Mouse (Mus musculus): Measurements from ENCODE around the gene Prss23. TPM values are rescaled to one million over a fixed set of nuclear protein-coding genes. Genes with fewer than 3 reads are reported as not detected.

Prss23 gene
- total and polyA plus RNA-seq, 3 experiments: 1.1 to 2.6 (median 1.3) TPM

GRCm38 (mm10) chr7:89539391-89539790, 12.4 kb upstream of the Prss23 start:
- Histone ChIP-seq H3K4me3 (replicated peaks in 1 of 3; ENCODE audit: low read depth in 2 of 3, low read length in 2 of 3, poor library complexity in 1 of 3) (no peak overlapping the region), H3K27ac (ENCODE audit: insufficient read depth, low read depth) (no peak overlapping the region), H3K79me2 (replicated peaks; ENCODE audit: control insufficient read depth, extremely low read depth, insufficient read depth, poor library complexity, severe bottlenecking) (no peaks in the 10 kb centered on the region), H3K9me3 (replicated peaks; ENCODE audit: low read length) (no peaks in the 10 kb centered on the region), H3K36me3 (replicated peaks in 1 of 2; ENCODE audit: control insufficient read depth in 1 of 2, insufficient read depth in 1 of 2, low read length in 1 of 2) (no peaks in the 10 kb centered on the region), H3K9ac (ENCODE audit: insufficient read depth, low read depth) (no peak overlapping the region), H3K27me3 (replicated peaks) (no peaks in the 10 kb centered on the region), H3K4me2 (ENCODE audit: insufficient read depth, low read depth, poor library complexity, severe bottlenecking) (no peak overlapping the region), H3K4me1 (ENCODE audit: control insufficient read depth in 1 of 2, insufficient read depth in 2 of 2) (peaks cover 3 to 19% of the 10 kb centered on the region in 2 experiments; a peak in 2 of 4 replicates)
- no peak for DNase-seq (ENCODE audit: extremely low read depth)
- TF ChIP-seq GABPA (IDR thresholded peaks at IDR 0.05; ENCODE audit: insufficient replicate concordance, low read depth, low read length) (no peak), KAT2A (IDR thresholded peaks at IDR 0.05; ENCODE audit: insufficient replicate concordance, low read length) (no peak), IRF4 (IDR thresholded peaks at IDR 0.05; ENCODE audit: low read depth, low read length) (no peak), SMC3 (IDR thresholded peaks at IDR 0.05; ENCODE audit: low read depth, low read length) (no peak), ETS1 (conservative IDR thresholded peaks at IDR 0.05; ENCODE audit: low read depth, low read length) (no peak), CTCF (conservative IDR thresholded peaks at IDR 0.05 in 1 of 2, IDR thresholded peaks at IDR 0.05 in 1 of 2; ENCODE audit: low read depth in 2 of 2, low read length in 2 of 2) (no peak), JUND (conservative IDR thresholded peaks at IDR 0.05; ENCODE audit: low read depth, low read length) (no peak), SIN3A (IDR thresholded peaks at IDR 0.05; ENCODE audit: low read length) (no peak), MEF2A (IDR thresholded peaks at IDR 0.05; ENCODE audit: borderline replicate concordance, low read depth, low read length) (no peak), POLR2A (IDR thresholded peaks at IDR 0.05; ENCODE audit: low read depth, low read length) (no peak)
- in situ Hi-C loops (cut with MboI; ENCODE audit: low pct_ligation_motif_present, low pct_unique_long_range_greater_than_20kb, low sequenced_read_pairs): no loop called here
- dilution Hi-C loops (cut with MboI; ENCODE audit: extremely low pct_ligation_motif_present, extremely low pct_unique_long_range_greater_than_20kb, low sequenced_read_pairs): no loop called here

- no peaks in the 10 kb centered on the region for H3K79me2 ChIP-seq (replicated peaks; ENCODE audit: control insufficient read depth, extremely low read depth, insufficient read depth, poor library complexity, severe bottlenecking)
- H3K9ac ChIP-seq (ENCODE audit: insufficient read depth, low read depth): no peak overlapping the region
- no peaks in the 10 kb centered on the region for H3K9me3 ChIP-seq (replicated peaks; ENCODE audit: low read length)
- no peak overlapping the region for H3K4me3 ChIP-seq (replicated peaks in 1 of 3; ENCODE audit: low read depth in 2 of 3, low read length in 2 of 3, poor library complexity in 1 of 3)
- H3K4me1 ChIP-seq (ENCODE audit: control insufficient read depth in 1 of 2, insufficient read depth in 2 of 2): peaks cover 0 to 21% of the 10 kb centered on the region in 2 experiments; a peak in 3 of 4 replicates
- in situ Hi-C loops (cut with MboI; ENCODE audit: low pct_ligation_motif_present, low pct_unique_long_range_greater_than_20kb, low sequenced_read_pairs): loop anchor here (10.0 kb wide), 1 partner anchor 107 kb away; the partner anchor contains the start of gene Me3
- H3K27me3 ChIP-seq (replicated peaks): no peaks in the 10 kb centered on the region
- dilution Hi-C loops (cut with MboI; ENCODE audit: extremely low pct_ligation_motif_present, extremely low pct_unique_long_range_greater_than_20kb, low sequenced_read_pairs): no loop called here
- H3K27ac ChIP-seq (ENCODE audit: insufficient read depth, low read depth): no peak overlapping the region
- no peak for TF ChIP-seq ZKSCAN1 (IDR thresholded peaks at IDR 0.05; ENCODE audit: borderline replicate concordance, low read depth, low read length)
- TF ChIP-seq NRF1 (IDR thresholded peaks at IDR 0.05; ENCODE audit: low read depth, low read length): no peak
- no peak for TF ChIP-seq MYC (IDR thresholded peaks at IDR 0.05; ENCODE audit: low read depth, low read length)
- no peak for TF ChIP-seq UBTF (IDR thresholded peaks at IDR 0.05; ENCODE audit: low read depth, low read length)
- no peak for TF ChIP-seq CHD1 (IDR thresholded peaks at IDR 0.05; ENCODE audit: low read depth, low read length)
- no peak for DNase-seq (ENCODE audit: extremely low read depth)
- no peak overlapping the region for H3K4me2 ChIP-seq (ENCODE audit: insufficient read depth, low read depth, poor library complexity, severe bottlenecking)
- H3K36me3 ChIP-seq (replicated peaks in 1 of 2; ENCODE audit: control insufficient read depth in 1 of 2, insufficient read depth in 1 of 2, low read length in 1 of 2): no peaks in the 10 kb centered on the region
Measured at GRCm38 (mm10) chr7:89527430-89527856, 456 bp upstream of the Prss23 start.
